Mouse (Mus musculus) gastrocnemius, postnatal 10 days (tissue): ENCODE measurements around the gene Tmem192. TPM values are rescaled to one million over a fixed set of nuclear protein-coding genes. Genes with fewer than 3 reads are reported as not detected.

Experiments used
- DNase-seq: peaks from one replicate; pipeline ENCODE4 v3.0.0; 2021; ENCODE audit warnings: mixed read lengths
- long read RNA-seq, 2 experiments: library from polyadenylated mRNA; stranded (forward); transcript quantifications; one replicate each; pipeline ENCODE4 v2.0.0; 2021
- total RNA-seq, 2 experiments: library from RNA; stranded (reverse); gene quantifications; 2 replicates each; pipeline ENCODE4 v1.2.3; 2021

Gene Tmem192
- 10 to 100 TPM; 11.9 to 13.4 TPM for total RNA-seq
- long read RNA-seq, experiment 1, transcript Tmem192-201 (6 exons, 1,122 nt) = major isoform, 10 of 13 reads
- long read RNA-seq, experiment 1, partial matches to known transcripts = 0 of 13 reads
- long read RNA-seq, experiment 1, other reads (novel, unspliced or antisense) = 3 of 13 reads
- long read RNA-seq, experiment 2, transcript Tmem192-201 (6 exons, 1,122 nt) = major isoform, 10 of 12 reads
- long read RNA-seq, experiment 2, partial matches to known transcripts = 1 of 12 reads
- long read RNA-seq, experiment 2, other reads (novel, unspliced or antisense) = 1 of 12 reads

DNA sequence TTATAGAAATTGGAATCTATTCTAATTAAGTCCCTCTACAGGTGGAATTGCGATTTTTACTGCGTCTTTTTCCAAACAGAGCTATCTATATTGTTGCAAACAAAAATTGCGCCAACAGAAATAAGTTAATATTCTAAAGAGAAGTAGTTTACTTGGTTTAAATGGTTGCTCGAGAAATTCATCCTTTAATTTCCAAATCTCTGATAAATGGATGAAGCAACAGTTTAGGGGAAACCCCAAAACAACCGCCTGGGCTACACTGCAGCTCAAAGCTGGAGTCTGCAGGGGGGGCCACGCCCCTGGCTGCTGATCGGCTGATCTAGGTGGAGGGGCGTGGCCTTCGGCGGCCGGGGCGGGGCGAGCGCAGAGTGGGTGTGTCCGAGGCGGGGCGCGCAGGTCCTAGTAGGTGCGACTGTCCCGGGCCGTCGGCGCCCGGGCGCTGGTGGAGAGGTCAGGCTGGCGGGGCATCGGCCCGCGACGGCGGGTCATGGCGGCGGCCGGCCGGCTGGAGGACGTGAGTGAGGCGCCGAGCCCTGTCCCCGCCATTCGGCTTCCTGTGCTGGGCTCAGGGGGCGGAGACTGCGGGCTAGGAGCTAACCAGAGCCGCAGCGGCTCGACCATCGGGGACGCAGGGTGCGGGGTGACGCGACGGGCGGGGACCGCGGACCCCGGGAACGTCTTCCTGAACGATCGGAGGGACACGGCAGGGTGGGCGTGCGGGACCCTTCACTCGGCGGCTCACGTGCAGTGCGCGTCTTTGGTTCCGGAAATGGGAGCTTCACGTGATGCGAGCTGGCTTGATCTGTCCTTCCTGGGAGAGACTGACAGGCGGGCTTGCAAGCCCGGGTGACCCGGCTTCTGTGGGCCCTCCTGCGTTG is at the start of gene Tmem192:
Gene Tmem192 (plus strand): TSS at position 366 of the 878 bp plus-strand sequence.
- DNase-seq = peak; percentile 96

GRCm38 (mm10) chr8:64898710-64899109 is 48.3 kb upstream of the Tmem192 start:
- DNase-seq = no peak

- no peak for DNase-seq
Measured at GRCm38 (mm10) chr8:64900645-64901044, 46.3 kb upstream of the Tmem192 start.

DNA sequence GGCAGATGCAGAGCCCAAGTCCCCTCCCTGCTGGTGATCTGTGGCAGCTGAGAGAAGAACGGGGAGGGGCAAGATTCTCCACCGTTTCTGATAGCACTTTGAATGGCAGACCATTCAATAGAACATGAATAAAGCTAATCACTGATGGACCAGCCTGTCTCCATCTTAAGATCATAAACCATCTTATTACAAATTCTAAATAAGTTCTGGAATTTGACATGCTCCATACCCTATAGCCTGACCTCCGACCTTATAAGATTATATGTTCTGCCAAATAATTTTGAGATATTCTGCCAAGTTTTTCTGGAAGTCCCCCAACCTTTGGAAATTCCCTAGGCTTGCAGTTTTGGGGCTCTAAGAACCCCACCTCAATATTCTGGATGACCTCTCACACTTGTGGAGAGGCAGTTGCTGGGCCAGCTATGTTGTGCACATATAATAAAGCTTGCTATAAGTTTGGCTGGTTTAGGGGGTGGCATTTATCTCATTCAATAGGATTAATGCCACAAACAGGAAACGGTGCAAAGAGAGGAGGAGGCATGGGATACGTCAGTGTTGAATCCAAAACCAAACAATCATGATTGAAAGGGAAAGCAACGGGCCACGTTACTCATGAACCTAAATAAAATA is 45.3 kb upstream of the Tmem192 start:
- no peak for DNase-seq

GRCm38 (mm10) chr8:64902191-64902590 is 44.8 kb upstream of the Tmem192 start:
- no peak for DNase-seq

GRCm38 (mm10) chr8:64903778-64904177 is 43.2 kb upstream of the Tmem192 start:
- DNase-seq = no peak

- no peak for DNase-seq
Measured at GRCm38 (mm10) chr8:64910026-64910425, 37.0 kb upstream of the Tmem192 start.

DNA sequence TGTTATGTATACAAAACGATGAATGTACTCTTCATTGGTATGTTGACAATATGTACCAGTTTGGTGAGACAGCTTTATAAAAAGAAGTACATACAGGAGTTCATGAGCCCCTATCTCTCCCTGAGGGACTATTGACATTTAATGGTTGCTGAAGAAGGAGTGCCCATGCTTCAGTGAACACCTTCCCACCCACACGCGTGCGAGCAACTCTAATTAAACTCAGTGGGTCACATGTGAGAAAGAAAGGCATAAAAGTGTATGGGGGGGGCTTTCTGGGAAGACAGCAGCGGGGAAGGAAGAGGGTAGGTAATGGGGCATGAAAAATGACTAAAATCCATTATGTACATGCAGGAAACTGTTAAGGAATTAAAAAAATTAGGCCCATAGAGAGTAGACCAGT is 30.2 kb upstream of the Tmem192 start:
- no peak for DNase-seq

GRCm38 (mm10) chr8:64923329-64923728 is 23.7 kb upstream of the Tmem192 start:
- DNase-seq = no peak

- no peak for DNase-seq
Measured at GRCm38 (mm10) chr8:64925762-64926161, 21.2 kb upstream of the Tmem192 start.

DNA sequence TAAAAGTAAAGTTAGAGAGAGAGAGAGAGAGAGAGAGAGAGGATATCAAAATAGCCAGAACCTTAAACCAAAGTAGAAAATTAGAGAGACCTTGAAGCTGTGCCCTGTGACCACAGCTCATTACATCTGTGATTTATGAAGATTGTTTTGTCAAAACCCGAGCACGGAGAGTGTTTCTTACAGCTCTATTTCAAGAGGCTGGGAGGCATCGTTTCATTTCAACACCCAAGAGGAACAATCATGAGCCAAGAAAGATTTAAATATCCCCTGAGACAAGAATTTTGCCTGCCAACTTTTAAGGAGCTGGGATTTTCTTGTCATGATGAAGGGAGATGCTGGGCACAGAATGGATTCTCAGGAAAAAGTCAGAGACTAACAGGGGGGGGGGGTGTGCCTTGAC is 20.6 kb upstream of the Tmem192 start:
- DNase-seq = no peak

DNA sequence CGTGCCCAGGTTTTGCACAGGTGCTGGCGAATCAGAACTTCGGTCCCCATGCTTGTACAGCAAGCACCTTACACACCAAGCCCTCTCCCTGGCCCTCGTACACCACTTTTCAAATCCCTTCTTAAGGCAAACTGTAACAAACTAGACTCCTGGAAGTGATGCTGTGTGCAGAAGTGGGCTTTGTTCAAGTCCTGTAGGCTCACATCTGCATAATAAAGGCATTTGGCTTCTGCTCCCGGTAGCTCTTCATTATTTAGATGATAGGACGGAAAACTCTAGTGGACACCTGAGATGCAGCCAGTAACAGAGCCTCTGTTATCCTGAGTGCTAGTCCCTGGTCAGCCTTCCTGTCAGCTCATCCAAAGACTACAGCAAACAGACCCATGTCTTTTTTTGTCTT is 18.0 kb upstream of the Tmem192 start:
- DNase-seq = no peak

DNA sequence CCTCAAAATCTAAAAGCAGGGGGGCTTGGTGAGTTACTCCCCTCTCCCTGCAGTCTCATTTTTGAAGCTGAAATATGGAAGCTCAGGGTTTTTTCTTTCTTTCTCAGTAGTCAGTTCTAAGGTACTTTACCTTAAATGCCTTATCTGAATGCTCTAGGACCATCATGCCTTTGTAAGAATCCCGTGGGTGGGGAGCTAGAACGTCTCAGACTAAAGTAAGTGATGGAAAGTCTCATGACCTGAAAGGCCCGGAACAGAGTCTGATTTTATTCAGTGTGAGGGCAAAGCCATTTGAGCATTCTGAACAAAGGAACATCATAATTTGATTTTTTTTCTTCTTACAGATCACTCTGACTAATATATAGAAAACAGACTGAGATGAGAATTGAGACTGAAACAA is 12.0 kb upstream of the Tmem192 start:
- DNase-seq = no peak

- no peak for DNase-seq
Measured at GRCm38 (mm10) chr8:64941019-64941418, 6.0 kb upstream of the Tmem192 start.

DNA sequence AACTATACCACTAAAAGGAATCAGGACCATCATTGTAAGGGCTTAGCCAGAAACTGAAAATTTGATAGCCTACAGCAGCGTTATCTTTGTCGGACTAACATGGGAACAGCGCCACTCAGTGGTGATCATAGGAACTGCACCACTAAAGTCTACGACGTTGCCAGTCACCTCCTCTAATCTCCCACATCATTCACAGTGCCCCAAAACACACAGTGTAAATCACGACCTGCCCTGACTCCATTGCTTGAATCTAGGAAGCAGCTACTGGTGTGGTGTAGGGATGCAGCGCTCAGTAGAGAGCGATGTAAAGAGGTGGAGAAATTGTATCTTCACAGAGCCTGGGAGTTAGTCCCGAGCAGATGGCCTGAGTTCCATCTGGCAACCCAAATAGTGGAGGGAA is 5.5 kb upstream of the Tmem192 start:
- peak; percentile 84 for DNase-seq

DNA sequence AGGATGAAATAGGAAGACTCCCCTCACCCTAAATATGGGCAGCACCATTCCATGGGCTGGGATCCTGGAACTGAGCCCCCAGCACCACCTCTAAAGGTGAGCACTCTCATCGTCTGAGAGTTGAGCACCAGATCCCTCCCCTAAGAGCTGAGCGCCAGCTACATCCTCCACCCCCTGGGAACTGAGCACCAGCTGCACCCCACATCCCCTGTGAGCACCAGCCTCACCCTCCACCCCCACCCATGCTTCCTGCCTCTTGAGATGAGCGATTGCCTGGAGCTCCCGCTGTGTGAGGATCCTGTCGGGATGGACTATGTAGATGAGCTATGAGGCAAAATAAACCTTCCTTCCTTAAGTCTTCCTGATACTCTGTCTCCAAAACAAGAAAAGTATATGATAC is 4.0 kb upstream of the Tmem192 start:
- no peak for DNase-seq

GRCm38 (mm10) chr8:64944831-64945230 is 2.2 kb upstream of the Tmem192 start:
- no peak for DNase-seq

GRCm38 (mm10) chr8:64945606-64946005 is 1.4 kb upstream of the Tmem192 start:
- DNase-seq = no peak

GRCm38 (mm10) chr8:64946441-64946819 is 555 bp upstream of the Tmem192 start:
- DNase-seq = no peak

GRCm38 (mm10) chr8:64947698-64948034 is 681 bp downstream of the Tmem192 start:
- DNase-seq = no peak

- no peak for DNase-seq
Measured at GRCm38 (mm10) chr8:64948371-64948770, 1.4 kb downstream of the Tmem192 start.

DNA sequence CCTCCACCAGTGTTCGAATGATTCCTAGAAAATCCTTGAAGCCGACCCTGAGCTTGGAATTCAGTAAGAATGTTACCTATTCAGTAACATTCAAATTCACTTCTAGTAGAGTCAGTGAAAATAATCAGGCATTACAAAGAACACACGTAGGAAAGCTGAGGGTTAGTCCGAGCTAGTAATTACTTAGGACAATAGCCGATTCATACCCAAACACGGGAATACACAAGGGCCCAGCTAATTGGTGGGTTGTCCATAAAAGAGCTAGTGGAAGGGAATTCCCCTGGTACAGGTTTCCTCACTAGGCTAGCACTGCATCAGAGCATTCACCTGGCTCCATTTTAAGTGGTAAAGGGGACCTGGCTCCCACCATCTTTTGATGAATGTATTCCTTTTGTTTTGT is 5.1 kb downstream of the Tmem192 start:
- no peak for DNase-seq

DNA sequence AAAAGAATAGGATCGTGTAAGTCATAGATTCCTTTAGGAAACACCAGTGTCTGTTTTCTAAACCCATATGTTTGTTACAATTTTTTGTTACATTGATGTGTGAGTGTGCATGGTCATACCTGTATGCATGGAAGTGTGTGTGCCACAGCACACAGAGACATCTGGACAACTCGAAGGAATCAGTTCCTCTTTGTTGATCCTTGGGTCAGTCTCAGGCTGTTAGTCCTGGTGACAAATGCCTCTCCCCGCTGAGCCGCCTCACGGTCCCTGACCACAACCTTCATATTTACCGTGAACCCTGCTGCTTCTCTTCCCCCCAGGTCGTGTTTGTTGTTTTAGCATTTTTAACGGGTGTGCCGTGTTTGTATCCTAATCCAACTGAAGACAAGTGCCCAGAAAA is 12.0 kb downstream of the Tmem192 start:
- DNase-seq = no peak
